Mouse (Mus musculus): ENCODE results near the gene Dlg5.

DNA sequence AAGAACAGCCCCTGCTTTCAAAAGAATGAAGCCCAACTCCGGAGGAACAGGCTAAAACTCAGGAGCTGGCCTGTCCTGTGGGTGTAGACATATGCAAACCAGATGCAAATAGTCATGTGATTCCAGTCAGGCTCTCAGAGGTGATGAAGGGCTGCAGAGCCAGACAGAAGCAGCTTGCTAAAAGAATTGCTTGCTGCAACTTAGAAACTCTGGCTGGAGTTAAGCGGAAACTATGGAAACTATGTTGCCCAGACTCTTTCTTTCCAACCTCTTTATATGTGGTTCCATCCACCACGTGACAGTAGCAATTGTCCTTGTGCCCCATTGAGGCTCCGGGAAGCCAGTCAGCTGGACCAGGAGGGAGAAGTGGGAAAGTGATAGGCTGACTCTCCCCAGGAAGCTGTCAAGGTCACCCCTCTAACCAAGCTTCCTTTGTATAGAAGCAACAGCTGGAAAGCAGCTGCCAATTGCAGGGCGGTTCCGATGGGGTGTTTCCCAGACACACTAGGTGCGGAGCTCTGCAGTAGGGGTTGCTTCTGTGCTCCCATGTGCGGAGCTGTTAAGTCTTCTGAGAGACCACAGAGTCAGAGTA is 8.0 kb upstream of the Dlg5 start:
- TF ChIP-seq GATA1 (IDR thresholded peaks at IDR 0.05; ENCODE audit: borderline replicate concordance, low read length) (no peak), FLI1 (IDR thresholded peaks at IDR 0.05; ENCODE audit: low read length) (no peak)
